Mouse (Mus musculus): ENCODE data around the gene Limch1. TPM values are rescaled to one million over a fixed set of nuclear protein-coding genes. Genes with fewer than 3 reads are reported as not detected.
A peak's percentile ranks its signal among the peaks of the same experiment; 100 is the strongest.

Gene Limch1
- total and polyA plus RNA-seq, 2 experiments from 2014 or later = 62.8 to 133 TPM

DNA sequence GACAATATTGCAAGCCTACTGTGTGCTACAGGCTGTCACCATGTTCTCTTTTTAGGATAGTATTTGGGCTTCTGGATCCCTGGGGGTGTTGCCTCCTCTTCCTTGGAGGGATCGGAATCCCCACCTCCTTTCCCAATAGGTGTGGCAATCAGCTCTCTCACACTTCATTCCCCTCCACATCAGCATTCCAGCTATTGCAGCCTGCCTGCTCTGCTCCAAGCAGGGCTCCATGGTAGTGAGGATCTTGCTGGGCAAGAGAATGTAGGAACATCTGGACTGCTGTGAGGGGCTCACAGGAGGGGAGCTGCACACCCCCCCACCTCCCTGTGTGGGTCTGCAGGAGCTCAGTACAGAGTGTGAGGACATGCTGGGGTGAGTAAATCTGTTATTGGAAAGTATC is 152.6 kb downstream of the Limch1 start:
- Histone ChIP-seq H3K4me2 (ENCODE audit: low read depth) (no peak overlapping the region), H3K9me3 (ENCODE audit: low read length) (no peaks in the 10 kb centered on the region), H3K4me3 (ENCODE audit: low read depth, low read length) (no peak overlapping the region), H3K36me3 (ENCODE audit: insufficient read depth) (no peaks in the 10 kb centered on the region), H3K9ac (no peak overlapping the region), H3K27me3 (ENCODE audit: insufficient read depth, low read length) (no peaks in the 10 kb centered on the region), H3K27ac (ENCODE audit: low read depth, low read length) (0 out of 2 replicates have a peak overlapping the region, but pooled peaks have one; percentile 57), H3K4me1 (ENCODE audit: insufficient read depth) (peaks cover 4% of the 10 kb centered on the region; the same call in 1 of the 2 replicates)
- 94% methylated on average over 1 of the region's 1 CpGs for WGBS
- ATAC-seq (no peak), DNase-seq (no peak)
- TF ChIP-seq CTCF (IDR thresholded peaks at IDR 0.05; ENCODE audit: low read depth) = no peak

DNA sequence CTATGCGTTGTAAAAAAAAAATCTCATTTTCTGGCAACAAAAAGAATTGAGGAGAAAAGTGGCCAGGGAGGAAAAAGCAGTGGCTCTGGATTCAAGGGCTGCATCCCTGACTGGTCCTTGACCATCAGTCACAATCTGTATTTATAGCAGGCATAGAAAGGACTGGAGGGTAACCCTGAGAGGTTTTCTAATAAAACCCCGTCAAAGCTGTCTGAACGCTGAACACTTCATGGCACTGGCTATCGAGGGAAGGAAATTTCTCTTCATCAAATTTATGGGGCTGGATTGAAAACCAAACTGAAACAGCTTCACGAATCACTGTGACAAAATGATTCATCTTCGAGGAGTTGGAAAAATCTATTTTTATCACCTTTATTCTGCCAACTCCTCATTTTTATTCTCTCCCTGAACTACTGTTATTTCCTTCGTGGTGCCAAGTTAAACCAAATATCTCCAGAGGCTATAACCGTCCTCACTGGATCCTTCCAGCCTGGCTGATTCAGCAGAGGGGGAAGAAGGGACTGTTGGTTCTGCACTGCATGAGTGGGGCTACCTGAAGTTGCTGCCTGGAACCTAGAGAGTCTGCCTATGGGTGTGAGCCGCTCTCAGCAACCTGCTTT is 153.3 kb downstream of the Limch1 start:
- TF ChIP-seq CTCF (IDR thresholded peaks at IDR 0.05; ENCODE audit: low read depth) = no peak
- WGBS = 68% methylated on average over 9 of the region's 9 CpGs

DNA sequence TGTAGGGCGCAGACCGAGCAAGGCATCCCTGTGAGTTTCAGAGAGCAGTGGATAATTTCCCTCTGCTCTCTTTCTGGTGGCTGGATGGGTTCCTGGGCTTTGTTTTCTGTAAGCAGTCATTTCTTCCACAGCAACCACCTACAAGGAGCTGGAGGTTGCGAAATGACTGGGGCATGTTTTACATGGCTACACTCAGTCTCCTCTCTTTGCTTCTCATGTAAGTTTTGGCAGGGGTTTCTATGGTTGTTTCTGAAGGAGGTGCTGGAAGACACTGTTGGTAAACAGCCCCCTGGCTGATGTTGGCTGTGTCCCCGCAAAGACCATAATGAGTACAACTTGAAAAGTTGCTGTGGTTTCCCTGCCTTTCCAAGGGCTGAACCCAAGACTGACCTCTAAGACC is 155.5 kb downstream of the Limch1 start:
- Histone ChIP-seq H3K9me3 (ENCODE audit: low read length) (no peaks in the 10 kb centered on the region), H3K9ac (no peak overlapping the region), H3K4me1 (ENCODE audit: insufficient read depth) (peaks cover 4% of the 10 kb centered on the region; the same call in 1 of the 2 replicates), H3K4me3 (ENCODE audit: low read depth, low read length) (no peak overlapping the region), H3K4me2 (ENCODE audit: low read depth) (no peak overlapping the region), H3K27me3 (ENCODE audit: insufficient read depth, low read length) (no peaks in the 10 kb centered on the region), H3K27ac (ENCODE audit: low read depth, low read length) (no peak overlapping the region), H3K36me3 (ENCODE audit: insufficient read depth) (no peaks in the 10 kb centered on the region)
- ATAC-seq (no peak), DNase-seq (no peak)
- 94% methylated on average over 4 of the region's 4 CpGs for WGBS
- no peak for TF ChIP-seq CTCF (IDR thresholded peaks at IDR 0.05; ENCODE audit: low read depth)

More for the DNA sequence above, 153.3 kb downstream of the Limch1 start:
- Histone ChIP-seq H3K9me3 (ENCODE audit: low read length) (no peaks in the 10 kb centered on the region), H3K4me3 (ENCODE audit: low read depth, low read length) (no peak overlapping the region), H3K36me3 (ENCODE audit: insufficient read depth) (no peaks in the 10 kb centered on the region), H3K27me3 (ENCODE audit: insufficient read depth, low read length) (no peaks in the 10 kb centered on the region), H3K27ac (ENCODE audit: low read depth, low read length) (peak overlapping the region; percentile 57; the same call in 1 of the 2 replicates), H3K4me2 (ENCODE audit: low read depth) (no peak overlapping the region), H3K9ac (no peak overlapping the region), H3K4me1 (ENCODE audit: insufficient read depth) (peaks cover 4% of the 10 kb centered on the region; the same call in 1 of the 2 replicates)
- 0 out of 2 replicates have a peak, but pooled peaks have one; percentile 8 for ATAC-seq
- DNase-seq = no peak

DNA sequence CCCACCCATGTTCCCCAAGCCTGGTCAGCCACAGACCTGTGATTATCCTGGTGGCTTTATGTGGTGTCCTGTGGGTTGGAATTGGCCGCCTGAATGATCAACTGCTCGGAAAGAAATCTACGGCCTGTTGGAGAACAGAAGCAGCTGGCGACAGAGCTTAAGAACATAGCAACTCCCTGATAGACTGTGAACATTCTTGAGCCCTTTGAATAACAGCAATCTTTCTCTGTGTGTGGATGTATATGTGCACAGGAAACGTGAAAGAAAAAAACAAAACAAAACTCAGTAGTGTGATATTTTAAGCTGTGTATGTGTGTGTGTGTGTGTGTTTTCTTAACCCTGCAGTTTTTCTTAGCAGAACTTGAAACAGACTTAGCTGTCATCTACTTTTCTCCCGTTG is 159.2 kb downstream of the Limch1 start:
- Histone ChIP-seq H3K4me2 (ENCODE audit: low read depth) (no peak overlapping the region), H3K27me3 (ENCODE audit: insufficient read depth, low read length) (no peaks in the 10 kb centered on the region), H3K9ac (no peak overlapping the region), H3K9me3 (ENCODE audit: low read length) (no peaks in the 10 kb centered on the region), H3K4me1 (ENCODE audit: insufficient read depth) (no peaks in the 10 kb centered on the region), H3K4me3 (ENCODE audit: low read depth, low read length) (no peak overlapping the region), H3K27ac (ENCODE audit: low read depth, low read length) (no peak overlapping the region), H3K36me3 (ENCODE audit: insufficient read depth) (no peaks in the 10 kb centered on the region)
- WGBS = 68% methylated on average over 6 of the region's 6 CpGs
- no peak for DNase-seq
- no peak for ATAC-seq
- no peak for TF ChIP-seq CTCF (IDR thresholded peaks at IDR 0.05; ENCODE audit: low read depth)

DNA sequence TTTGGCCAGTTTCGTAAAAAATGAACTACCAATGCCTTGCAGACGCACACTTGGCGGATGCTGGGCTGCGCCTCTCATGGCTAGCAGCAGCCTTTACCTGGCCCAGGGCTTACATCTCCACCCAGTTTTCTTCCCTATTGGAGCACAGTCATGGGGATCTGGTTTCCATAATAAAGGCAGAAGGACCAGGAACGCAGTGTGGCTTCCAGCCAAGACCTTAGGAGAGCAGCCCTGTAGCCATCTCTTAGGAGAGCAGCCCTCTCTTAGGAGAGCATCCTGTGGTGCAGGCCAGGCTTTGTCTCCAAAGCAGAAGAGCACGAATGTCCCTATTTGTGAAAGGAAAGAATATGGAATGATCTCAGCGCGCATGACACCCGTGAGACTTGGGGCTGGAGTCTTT is 163.3 kb downstream of the Limch1 start:
- TF ChIP-seq CTCF (IDR thresholded peaks at IDR 0.05; ENCODE audit: low read depth) = no peak
- WGBS = 79% methylated on average over 9 of the region's 9 CpGs
- Histone ChIP-seq H3K4me2 (ENCODE audit: low read depth) (no peak overlapping the region), H3K27me3 (ENCODE audit: insufficient read depth, low read length) (no peaks in the 10 kb centered on the region), H3K9me3 (ENCODE audit: low read length) (no peaks in the 10 kb centered on the region), H3K4me1 (ENCODE audit: insufficient read depth) (no peaks in the 10 kb centered on the region), H3K9ac (no peak overlapping the region), H3K36me3 (ENCODE audit: insufficient read depth) (no peaks in the 10 kb centered on the region), H3K4me3 (ENCODE audit: low read depth, low read length) (no peak overlapping the region), H3K27ac (ENCODE audit: low read depth, low read length) (no peak overlapping the region)
- DNase-seq = no peak
- ATAC-seq = no peak

DNA sequence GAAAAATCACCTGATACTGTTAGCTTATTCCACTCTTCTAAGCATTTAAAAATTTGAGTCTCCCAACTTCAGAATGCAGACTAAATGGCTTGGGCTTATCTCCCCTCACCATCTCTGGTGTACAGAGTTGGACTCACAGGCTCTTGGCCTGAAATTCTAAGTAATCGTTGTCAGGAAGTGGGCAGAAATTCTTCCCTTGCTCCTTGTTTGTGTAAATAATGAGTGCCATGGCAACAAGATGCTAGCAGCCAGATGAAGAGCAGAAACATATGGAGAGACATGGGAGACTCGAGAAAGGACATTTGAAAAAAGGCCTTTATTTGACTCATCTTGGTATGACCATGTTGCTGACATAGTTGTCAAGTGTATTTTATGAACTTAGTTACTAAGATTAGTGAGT is 164.3 kb downstream of the Limch1 start:
- no peak overlapping the region for H3K27ac ChIP-seq (ENCODE audit: low read depth, low read length)
- H3K27me3 ChIP-seq (ENCODE audit: insufficient read depth, low read length) = no peaks in the 10 kb centered on the region
- ATAC-seq (no peak), DNase-seq (no peak)
- H3K4me1 ChIP-seq (ENCODE audit: insufficient read depth) = no peaks in the 10 kb centered on the region
- H3K9me3 ChIP-seq (ENCODE audit: low read length) = no peaks in the 10 kb centered on the region
- H3K4me3 ChIP-seq (ENCODE audit: low read depth, low read length) = no peak overlapping the region
- no peak overlapping the region for H3K4me2 ChIP-seq (ENCODE audit: low read depth)
- no peaks in the 10 kb centered on the region for H3K36me3 ChIP-seq (ENCODE audit: insufficient read depth)
- no peak for TF ChIP-seq CTCF (IDR thresholded peaks at IDR 0.05; ENCODE audit: low read depth)
- 34% methylated on average over 2 of the region's 2 CpGs for WGBS
- H3K9ac ChIP-seq = no peak overlapping the region

DNA sequence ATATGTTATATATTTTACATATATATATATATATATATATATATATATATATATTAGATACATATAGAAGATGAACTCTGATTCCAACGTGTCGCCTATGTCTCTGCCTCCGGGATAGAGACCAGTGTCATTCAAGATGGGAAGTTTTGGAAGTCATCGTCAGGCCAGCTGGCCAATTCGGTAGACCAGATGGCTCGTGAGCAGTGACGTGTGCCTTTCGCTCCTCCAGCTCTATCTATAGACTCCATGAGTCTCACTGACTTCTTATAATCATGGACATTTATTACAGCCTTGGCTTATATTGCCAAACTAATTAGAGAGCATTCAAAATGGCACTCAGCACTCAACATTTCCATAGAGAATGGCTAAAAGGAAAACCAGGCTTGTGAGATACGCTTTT is 165.0 kb downstream of the Limch1 start:
- TF ChIP-seq CTCF (IDR thresholded peaks at IDR 0.05; ENCODE audit: low read depth) = no peak
- H3K9ac ChIP-seq = no peak overlapping the region
- no peaks in the 10 kb centered on the region for H3K36me3 ChIP-seq (ENCODE audit: insufficient read depth)
- no peak overlapping the region for H3K4me2 ChIP-seq (ENCODE audit: low read depth)
- H3K4me3 ChIP-seq (ENCODE audit: low read depth, low read length) = no peak overlapping the region
- ATAC-seq (peak; percentile 57; the same call in 1 of the 2 replicates), DNase-seq (no peak)
- no peaks in the 10 kb centered on the region for H3K9me3 ChIP-seq (ENCODE audit: low read length)
- no peak overlapping the region for H3K27ac ChIP-seq (ENCODE audit: low read depth, low read length)
- H3K4me1 ChIP-seq (ENCODE audit: insufficient read depth) = no peaks in the 10 kb centered on the region
- 74% methylated on average over 9 of the region's 9 CpGs for WGBS
- H3K27me3 ChIP-seq (ENCODE audit: insufficient read depth, low read length) = no peaks in the 10 kb centered on the region
